Mouse (Mus musculus): ENCODE measurements around the gene Sox10.

The Sox10 gene

DNA sequence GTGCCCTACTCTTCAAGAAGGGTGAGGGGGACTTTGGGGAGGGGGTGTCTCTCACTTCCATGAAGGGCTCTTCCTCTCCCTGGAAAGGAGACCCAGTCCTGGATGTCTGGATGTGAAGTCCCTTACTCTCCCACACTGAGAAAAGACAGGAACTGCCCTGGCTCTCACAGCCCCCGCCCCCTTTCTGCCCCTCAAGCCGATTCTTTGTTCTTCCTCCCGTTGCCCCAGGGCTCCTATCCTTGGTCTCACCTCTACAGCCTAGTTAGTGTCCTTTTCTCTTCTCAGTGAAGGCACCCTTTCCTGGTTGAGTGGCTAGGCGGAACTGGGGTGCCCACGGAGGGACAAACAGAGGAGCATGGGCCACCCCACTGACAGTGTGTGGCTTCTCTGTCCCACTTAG lies at the start of gene Sox10:
TSS of gene Sox10 (minus strand) at position 101 of the 400 bp plus-strand sequence.
- DNase-seq, result no peak

DNA sequence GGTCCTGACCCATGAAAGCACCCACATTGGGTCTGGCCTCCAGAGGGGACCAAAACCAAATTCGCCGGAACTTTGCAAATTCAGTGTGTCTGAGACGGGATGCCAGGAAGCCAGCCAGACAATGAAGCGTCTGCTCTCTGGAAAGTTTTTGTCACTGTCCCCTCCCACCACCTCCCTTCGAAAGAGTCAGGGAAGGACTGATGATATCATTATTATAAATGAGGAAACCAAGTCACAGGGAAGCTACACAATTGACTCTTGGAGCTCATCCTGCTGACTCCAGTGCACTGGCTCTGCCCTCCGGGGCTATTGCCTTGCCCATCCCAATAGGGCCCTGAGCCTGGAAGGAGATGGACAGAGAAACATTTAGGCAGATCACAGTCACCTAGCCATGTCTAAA lies 48.6 kb upstream of the Sox10 start:
- DNase-seq, result no peak

DNA sequence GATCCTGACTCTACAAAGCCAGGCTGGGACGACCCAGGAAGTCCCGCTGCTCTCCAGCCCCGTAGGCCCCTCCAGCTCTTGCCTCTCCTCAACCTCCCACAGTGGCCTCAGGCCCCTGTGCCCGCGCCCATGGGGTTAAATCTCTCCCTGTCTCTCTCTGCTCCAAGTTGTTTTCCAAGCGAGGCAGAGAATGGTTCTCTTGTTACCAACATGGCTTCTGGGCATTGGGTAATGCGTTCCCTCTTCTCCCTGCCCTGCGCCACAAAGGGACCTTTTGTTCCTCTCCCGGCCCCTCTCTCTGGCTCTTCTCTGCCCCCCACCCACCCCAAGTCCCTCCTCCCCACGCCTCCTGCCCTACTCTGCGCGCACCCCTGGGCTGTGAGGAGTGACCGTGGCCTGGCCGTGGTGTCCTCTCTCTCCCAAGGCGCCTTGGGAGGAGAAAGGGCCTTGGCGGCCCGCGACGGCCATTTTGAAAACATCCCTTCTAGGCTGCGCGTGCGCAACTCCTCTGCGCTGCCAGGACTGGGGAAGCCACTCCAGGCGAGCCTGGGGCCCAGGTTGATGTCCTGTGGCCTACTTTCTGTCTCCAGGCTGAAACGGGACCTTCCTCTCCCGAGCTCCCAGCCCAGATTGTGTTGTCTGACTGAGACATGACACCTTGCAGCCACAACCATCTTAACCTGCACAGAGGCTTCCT lies 47.9 kb upstream of the Sox10 start:
- DNase-seq, result peak; percentile 15

- DNase-seq, result no peak
Observed at GRCm38 (mm10) chr15:79210357-79210756, 45.3 kb upstream of the Sox10 start.

DNA sequence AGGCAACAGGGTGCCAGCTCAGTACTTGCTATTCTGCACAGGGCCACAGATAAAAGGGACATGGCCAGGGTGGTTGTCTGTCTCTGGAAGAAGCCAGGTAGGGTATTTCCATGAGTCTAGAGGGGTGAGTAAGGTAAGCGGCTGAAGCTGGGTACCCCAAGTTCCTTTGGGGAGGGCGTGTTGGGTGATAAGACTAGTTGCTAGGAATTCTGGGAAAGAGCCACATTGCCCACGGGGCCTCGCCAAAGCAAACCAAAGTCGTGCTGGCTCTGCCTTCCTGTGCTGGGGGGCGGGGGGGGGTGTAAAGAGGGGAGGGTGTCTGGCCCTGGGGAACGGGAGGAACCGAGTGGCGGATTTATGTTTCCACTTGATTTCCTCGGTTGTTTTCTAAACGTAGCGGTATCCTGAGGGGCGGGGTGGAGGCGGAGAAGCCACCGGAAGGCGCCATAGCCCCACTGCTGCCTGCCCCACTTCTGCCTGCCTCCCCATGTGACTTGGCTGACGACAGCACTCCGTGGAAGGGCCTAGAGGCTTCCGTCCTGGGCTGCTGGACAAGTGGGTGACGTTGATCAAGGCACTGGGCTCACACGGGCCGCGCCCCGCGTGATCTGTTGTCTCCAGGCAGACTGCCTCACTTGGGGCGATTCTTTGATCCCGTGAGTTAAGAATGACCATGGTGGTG lies 43.9 kb upstream of the Sox10 start:
- DNase-seq, result no peak

DNA sequence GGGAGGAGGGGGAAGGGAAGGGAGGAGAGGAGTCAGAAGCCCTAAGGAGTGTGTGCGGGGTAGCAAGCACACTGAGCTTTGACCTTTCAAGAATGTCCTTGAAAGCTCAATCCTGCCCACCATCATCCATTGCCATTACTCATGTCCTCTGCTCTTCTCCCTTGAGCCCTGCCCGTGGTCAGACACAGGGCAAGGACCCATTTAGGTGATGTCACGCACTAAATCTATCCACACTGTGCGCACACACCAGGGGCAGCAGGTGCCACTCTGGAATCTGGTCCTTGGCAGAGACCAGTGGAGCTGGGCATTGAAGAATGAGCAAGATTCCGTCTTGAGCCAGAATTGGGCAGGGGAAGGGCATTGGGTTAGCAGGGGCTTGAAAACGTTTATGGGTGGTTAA lies 43.2 kb upstream of the Sox10 start:
- no peak for DNase-seq

GRCm38 (mm10) chr15:79202575-79202974 lies 37.5 kb upstream of the Sox10 start:
- no peak for DNase-seq

DNA sequence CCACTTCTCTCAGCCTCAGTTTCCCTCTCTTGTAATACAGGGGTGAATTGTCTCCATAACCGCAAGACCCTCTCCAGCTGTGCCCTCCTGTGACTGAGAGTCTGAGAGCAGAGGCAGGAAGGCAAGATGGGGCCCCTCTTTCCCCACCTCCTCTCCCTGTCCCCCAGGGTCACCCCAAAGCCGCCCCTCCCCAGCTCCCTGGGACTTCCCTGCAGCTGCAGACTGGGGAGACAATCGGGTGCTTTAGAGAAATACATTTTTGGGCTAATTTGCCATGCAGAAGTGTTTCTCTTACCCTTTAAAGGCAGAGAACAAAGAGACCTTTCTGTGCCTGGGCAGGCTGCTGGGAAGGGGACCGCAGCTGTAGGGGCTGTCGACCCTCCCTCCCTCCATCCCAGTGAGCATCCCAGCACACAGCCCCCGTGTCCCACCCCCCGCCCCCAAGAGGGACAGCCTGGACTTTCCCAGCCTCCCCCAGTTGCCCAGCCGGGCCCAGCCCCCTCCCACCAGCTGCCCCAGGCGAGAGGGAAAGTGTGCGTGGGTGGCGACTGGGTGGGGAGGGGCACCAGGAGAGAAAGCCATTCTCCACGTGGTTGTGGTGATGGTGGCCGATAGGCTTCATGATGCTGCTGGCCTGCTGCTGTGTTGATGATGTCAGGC lies 36.6 kb upstream of the Sox10 start:
- peak; percentile 66 for DNase-seq

DNA sequence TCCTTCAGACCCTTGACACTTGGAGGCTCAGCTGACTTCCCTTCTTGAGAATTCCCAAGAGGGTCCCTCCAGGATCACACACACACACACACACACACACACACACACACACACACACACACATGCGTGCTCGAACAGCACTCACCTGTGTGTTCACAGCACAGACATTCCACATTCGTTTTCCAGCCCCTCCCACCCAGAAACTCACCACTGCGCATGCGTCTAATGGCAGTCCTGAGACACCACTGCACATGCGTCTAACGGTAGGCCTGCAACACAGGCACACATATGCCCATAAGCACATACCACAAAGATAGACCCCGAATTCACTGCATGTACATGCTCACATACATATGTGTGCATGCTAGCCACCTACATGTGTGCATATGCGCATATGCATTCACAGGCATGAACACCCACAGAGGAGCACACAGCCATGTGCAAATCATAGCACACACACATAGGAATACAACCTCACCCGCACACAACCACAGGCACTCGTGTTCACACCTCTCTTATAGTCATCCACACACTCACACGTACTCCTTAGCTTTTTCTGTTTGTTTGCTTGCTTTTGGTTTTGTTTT lies 34.4 kb upstream of the Sox10 start:
- no peak for DNase-seq

- DNase-seq, result no peak
Observed at GRCm38 (mm10) chr15:79195492-79195891, 30.5 kb upstream of the Sox10 start.

- no peak for DNase-seq
Observed at GRCm38 (mm10) chr15:79194946-79195345, 29.9 kb upstream of the Sox10 start.

GRCm38 (mm10) chr15:79194048-79194447 lies 29.0 kb upstream of the Sox10 start:
- no peak for DNase-seq

DNA sequence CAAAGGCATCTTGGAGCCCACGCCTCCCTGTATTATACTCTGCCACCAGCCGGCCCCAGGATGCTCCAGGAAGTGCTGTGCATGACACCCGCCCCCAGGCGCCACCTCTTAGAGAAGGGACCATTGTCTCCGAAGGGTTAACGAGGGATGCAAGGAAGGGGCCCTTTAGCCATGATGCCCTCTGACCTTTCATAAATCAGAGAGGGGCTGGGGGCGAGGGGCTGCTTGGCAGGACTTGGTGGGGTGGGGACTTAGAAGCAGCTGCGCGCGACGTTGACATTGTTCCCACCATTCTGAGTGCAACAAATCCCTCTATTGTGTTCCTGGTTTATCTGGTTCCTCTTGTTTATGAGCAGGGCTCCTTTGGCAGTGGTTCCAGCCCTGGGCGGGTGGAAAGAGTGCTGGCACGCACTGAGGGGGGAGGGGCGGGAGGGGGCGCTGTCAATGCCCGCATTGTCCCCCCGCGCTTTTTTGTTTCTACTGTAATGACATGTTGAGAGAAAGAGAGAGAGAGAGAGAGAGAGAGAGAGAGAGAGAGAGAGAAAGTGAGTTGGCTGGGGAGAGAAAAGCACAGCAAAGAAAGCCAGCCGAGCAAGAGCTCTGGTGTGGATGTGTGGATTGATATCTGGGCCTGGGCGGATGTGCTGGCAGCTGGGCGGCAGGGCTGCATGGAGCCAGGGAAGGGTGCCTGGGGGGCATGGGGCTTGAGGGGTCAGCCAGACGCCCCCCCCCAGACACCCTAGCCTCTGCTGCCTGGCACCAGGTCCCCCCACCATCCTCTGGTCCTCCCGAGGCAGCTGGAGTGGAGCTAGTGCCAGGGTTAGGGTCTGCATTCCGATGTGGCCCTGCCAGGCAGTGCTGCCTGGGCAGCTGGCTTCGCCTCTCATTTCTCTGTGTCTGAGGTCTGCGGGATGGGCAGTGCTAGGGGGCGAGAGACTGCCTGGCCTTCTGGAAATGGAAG lies 28.1 kb upstream of the Sox10 start:
- DNase-seq, result peak; percentile 46

GRCm38 (mm10) chr15:79192450-79192849 lies 27.4 kb upstream of the Sox10 start:
- no peak for DNase-seq

- DNase-seq, result no peak
Observed at GRCm38 (mm10) chr15:79191426-79191825, 26.4 kb upstream of the Sox10 start.

DNA sequence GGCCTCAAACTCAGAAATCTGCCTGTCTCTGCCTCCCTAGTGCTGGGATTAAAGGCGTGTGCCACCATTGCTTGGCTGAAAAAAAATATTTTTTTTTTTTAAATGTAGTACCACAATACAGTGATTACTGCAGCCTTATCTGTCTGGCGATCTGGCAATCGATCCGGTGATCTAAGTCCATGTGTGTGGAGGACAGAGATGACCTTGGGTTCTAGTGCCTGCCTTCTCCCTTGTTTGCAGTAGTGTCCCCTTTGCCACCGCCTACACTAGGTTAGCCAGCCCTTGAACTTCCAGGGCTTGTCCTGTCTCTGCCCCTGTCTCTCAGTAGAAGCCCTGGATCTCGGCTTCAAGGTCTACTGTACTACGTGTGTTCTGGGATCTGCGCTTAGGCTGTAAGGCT lies 22.8 kb upstream of the Sox10 start:
- no peak for DNase-seq

DNA sequence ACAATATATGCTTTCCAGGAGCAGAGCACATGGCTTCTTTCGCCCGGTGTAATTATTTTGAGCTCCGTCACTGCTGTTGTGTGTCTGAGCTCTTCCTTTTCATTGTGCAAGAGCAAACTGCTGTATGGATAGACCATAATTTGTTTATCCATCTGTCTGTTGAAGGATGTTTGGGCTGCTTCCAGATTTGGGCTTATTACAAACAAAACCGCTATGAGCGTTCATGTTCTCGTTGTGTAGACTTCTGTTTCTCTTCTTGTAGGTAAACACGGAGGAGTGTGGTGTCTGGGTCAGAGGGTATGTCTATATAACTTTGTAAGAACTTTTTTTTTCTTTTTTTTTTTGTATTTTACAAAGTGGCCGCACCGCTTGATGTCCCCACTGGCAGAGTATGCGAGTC lies 20.2 kb upstream of the Sox10 start:
- no peak for DNase-seq

GRCm38 (mm10) chr15:79176905-79177304 lies 11.9 kb upstream of the Sox10 start:
- DNase-seq, result no peak

GRCm38 (mm10) chr15:79166712-79167111 lies 1.7 kb upstream of the Sox10 start:
- DNase-seq, result no peak

- DNase-seq, result no peak
Observed at GRCm38 (mm10) chr15:79164251-79164650, 789 bp downstream of the Sox10 start.

GRCm38 (mm10) chr15:79162822-79163221 lies 2.2 kb downstream of the Sox10 start:
- no peak for DNase-seq

DNA sequence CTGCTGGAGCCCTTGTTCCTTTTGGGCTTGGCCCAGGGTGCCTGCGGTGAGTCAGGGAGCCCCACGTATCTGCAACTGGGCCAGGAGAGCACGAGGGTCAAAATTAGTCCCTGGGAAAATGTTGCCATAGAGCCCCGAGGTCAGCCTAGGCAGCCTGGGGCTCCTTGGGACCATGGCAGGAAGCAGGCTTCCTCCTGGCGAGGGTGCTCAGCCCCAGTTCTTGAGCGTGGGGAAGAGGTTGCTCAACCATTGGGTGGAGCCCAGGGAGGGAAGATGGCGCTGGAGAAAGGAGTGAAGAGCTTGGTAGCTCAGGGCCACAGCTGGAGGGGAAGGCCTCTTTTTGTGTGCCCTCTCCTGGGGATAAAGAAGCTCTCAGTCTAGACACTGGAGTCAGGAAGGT lies 2.7 kb downstream of the Sox10 start:
- no peak for DNase-seq

DNA sequence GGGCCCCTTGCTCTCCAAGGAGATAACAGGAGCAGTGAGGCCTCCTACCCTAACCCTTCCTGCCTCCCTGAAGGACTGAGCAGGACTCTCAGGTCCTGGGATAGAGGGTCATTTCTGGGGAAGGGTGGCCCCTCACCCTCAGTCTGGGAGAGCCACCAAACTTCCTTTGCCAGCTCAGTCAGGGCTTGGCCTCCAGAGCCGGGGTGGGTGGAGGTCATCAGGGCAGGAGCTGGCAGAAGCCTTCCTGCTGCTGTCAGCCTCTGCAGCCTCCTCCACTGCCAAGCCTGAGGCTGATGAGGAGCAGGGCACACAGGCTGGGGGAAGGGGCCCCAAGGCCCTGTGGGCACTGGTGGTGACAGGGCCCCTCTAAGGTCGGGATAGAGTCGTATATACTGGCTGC lies 9.5 kb downstream of the Sox10 start:
- DNase-seq, result no peak
